Mouse (Mus musculus): ENCODE data around the gene Tagap1.
"Not testable (repeated sequence)": the region's sequence is repeated elsewhere in the genome, so short reads cannot be mapped to it uniquely, and the experiment has no call there.

Tagap1 gene

DNA sequence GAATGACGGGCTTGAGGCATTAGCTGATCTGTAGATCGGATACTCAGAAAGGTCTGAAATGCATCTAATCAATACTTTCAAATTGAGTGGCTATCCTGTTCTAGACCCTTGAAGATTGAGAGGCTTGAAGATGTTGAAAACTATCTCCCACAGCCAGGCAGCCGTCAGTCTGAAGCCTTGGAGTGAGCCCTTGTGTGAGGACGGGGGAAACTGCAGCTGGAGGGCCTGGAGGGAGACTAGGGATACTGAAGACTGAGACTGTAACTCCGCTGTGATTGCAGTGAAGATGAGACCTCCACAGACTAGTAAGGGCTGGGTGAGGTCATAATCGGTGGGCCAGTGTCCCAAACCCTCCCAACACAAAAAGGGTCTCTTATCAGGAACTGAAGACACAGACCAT is 1.4 kb upstream of the Tagap1 start:
- peak in 1 of 2 experiments; percentile 63 for DNase-seq (ENCODE audit: low spot score in 2 of 2)

GRCm38 (mm10) chr17:6961181-6962000 is 435 bp upstream of the Tagap1 start:
- not testable (repeated sequence) for DNase-seq (ENCODE audit: low spot score in 2 of 2)

DNA sequence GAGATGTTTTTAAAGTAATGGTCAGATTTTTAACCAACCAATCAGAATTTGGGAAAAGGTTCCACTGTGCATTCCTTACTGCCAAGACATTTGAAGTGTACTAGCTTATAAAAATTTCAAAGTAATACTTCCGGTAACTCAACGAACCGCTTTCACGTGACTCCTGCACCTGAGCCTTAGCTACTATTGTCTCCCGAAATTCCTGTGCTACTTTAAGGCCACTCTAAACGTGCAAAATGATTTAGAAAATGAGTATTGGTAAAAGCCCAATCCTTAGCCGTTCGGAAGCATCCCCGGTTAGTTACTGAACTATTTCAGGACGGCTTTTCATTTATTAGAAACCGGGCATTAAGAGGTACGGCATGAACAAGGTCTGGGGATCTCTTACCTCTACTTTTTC is 607 bp downstream of the Tagap1 start:
- not testable (repeated sequence) for DNase-seq (ENCODE audit: low spot score in 2 of 2)

GRCm38 (mm10) chr17:6959543-6960259 is 1.3 kb downstream of the Tagap1 start:
- DNase-seq (ENCODE audit: low spot score in 2 of 2) = not testable (repeated sequence)

GRCm38 (mm10) chr17:6958881-6959280 is 2.1 kb downstream of the Tagap1 start:
- DNase-seq (ENCODE audit: low spot score in 2 of 2) = not testable (repeated sequence)

DNA sequence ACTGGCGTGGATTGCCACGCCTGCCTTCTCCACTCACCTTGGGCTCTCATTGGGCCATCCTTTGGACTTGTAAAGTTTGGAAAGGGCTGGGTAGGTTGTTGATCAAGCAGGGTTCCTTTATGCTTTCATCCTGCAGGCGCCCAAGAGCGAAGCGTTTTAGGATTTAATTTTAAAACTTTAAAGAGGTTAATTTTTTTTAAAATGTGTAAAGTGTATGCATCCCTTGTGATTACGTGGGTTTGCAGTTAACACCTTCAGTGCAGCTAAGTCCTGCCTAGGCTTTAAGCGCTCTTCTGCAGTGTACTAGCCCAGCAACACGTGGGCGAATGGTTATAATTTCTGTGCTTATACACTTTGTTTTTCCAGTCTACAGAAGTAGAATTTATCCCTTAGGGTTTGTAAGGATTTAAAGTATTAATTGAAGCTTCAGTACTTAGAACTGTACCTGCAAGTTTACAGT is 12.2 kb downstream of the Tagap1 start:
- DNase-seq (ENCODE audit: low spot score in 2 of 2) = not testable (repeated sequence)

GRCm38 (mm10) chr17:6947984-6948768 is 12.8 kb downstream of the Tagap1 start, which contains the start of gene Rsph3b:
Gene Rsph3b (minus strand): TSS chr17:6948682.
- DNase-seq (ENCODE audit: low spot score in 2 of 2) = peak; percentile 68 to 85

- DNase-seq (ENCODE audit: low spot score in 2 of 2) = not testable (repeated sequence)
These were observed 13.3 kb downstream of the Tagap1 start for GRCm38 (mm10) chr17:6947637-6947983.

- not testable (repeated sequence) for DNase-seq (ENCODE audit: low spot score in 2 of 2)
These were observed 18.4 kb downstream of the Tagap1 start for GRCm38 (mm10) chr17:6942560-6942959.

- not testable (repeated sequence) for DNase-seq (ENCODE audit: low spot score in 2 of 2)
These were observed 29.3 kb downstream of the Tagap1 start for GRCm38 (mm10) chr17:6931625-6932024.

DNA sequence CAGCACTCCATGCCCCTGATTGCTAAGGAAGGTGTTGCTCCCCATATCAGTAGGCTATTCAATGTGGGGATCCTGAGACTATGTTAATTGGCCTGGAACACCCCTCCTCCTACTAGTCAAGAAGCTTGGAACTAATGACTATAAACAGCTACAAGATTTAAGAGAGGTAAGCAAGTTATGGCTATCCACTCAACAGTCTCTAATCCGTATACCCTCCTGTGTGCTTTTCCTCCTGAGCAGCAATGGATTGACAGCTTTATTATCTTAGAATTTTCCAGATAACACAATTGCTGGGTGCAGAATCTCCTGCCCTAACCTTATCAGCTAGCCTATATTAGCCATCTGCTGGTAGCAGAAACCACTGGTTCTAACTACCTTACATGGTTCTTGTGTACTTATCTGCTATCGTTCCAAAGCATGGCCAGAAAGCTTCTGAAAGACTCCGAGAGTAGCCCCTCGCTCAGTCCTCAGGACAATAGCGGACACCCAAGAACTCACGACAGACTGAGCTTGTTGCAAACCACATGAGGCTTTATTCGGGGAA is 40.5 kb downstream of the Tagap1 start:
- not testable (repeated sequence) for DNase-seq (ENCODE audit: low spot score in 2 of 2)

DNA sequence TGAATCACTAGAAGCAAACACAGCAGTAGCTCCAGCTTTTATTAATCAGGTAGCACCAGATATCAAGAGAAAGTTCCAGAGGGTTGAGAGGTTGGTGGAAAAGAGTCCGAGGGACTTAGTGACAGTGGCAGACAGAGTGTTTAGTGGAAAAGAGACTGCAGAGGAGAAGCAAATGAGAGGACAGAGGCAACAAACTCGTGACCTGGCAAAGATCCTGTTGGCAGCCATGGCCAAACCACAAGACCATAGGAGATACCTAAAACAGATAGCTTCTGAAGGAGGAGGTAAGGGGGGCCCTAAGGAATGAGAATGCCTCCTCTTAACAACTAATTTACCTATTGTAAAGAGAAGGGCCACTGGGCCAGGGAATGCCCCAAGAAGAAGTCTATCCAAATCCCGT is 41.6 kb downstream of the Tagap1 start:
- not testable (repeated sequence) for DNase-seq (ENCODE audit: low spot score in 2 of 2)

- DNase-seq (ENCODE audit: low spot score in 2 of 2) = not testable (repeated sequence)
These were observed 45.7 kb downstream of the Tagap1 start for GRCm38 (mm10) chr17:6915282-6915681.

GRCm38 (mm10) chr17:6914066-6914465 is 46.9 kb downstream of the Tagap1 start:
- DNase-seq (ENCODE audit: low spot score in 2 of 2) = not testable (repeated sequence)
